Mouse (Mus musculus): ENCODE measurements around the gene Celf1.

- TF ChIP-seq GATA1 (IDR thresholded peaks at IDR 0.05; ENCODE audit: borderline replicate concordance, low read length) (no peak), FLI1 (IDR thresholded peaks at IDR 0.05; ENCODE audit: low read length) (no peak)
Measured at GRCm38 (mm10) chr2:90939750-90940149, 432 bp upstream of the Celf1 start.

Measured in megakaryocyte, embryonic 14.5 days (primary cell).